Mouse (Mus musculus) testis, adult 2 months (tissue): ENCODE data around the gene Sarnp.

Experiments used
- CTCF ChIP-seq: fragments of 200-500 bp; IDR thresholded peaks from 2 replicates; pipeline ENCODE4 v1.5.1; 2012; ENCODE audit warnings: low read depth, mild to moderate bottlenecking, inconsistent platforms, low read length, moderate library complexity; ENCODE audit not compliant: control insufficient read depth, insufficient read depth, insufficient replicate concordance
- POLR2A ChIP-seq: fragments of 200-500 bp; IDR thresholded peaks from 2 replicates; pipeline ENCODE4 v1.6.1; 2012; ENCODE audit warnings: low read depth, mild to moderate bottlenecking, inconsistent platforms, low read length, moderate library complexity; ENCODE audit not compliant: control insufficient read depth

DNA sequence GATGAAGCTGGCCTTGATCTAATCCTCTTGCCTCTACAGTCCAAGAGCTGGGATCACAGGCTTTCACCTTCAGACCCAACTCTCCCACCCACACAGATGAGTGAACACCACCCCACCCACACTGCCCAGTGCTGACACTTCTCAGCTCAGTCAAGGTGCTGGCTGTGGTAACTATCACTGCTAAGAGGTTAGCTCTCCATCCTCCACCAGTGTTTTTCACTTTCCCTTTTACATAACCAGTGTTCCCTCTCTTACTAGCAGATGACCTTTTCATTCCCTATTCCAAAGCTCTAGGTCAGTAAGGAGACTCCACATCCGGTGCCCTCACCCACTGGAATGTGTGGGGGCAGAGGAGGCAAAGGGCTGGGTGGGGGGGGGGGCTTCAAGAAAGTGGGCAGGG is 104.1 kb downstream of the Sarnp start:
- no peak for TF ChIP-seq POLR2A
- no peak for TF ChIP-seq CTCF
